Mouse (Mus musculus): ENCODE measurements around the gene Ppp4r3a. TPM values are rescaled to one million over a fixed set of nuclear protein-coding genes. Genes with fewer than 3 reads are reported as not detected.

Gene Ppp4r3a
- total and polyA plus RNA-seq, 3 experiments = 66.6 to 278 (median 171) TPM

GRCm38 (mm10) chr12:101083839-101084195 lies 315 bp upstream of the Ppp4r3a start:
- TF ChIP-seq TAL1 (conservative IDR thresholded peaks at IDR 0.05; ENCODE audit: low read depth, low read length) = no peak
- TF ChIP-seq GATA1 (IDR thresholded peaks at IDR 0.05; ENCODE audit: borderline replicate concordance, low read length) = no peak
- TF ChIP-seq POLR2AphosphoS5 (IDR thresholded peaks at IDR 0.05; ENCODE audit: insufficient replicate concordance, low read depth, low read length) = no peak
- TF ChIP-seq GATA2 (IDR thresholded peaks at IDR 0.05; ENCODE audit: borderline replicate concordance, low read depth, low read length) = no peak
- no peak for TF ChIP-seq CTCF (IDR thresholded peaks at IDR 0.05; ENCODE audit: low read depth, low read length)
- Histone ChIP-seq H3K4me3 (ENCODE audit: low read depth, low read length) (peak overlapping the region; percentile 96), H3K9me3 (replicated peaks) (no peaks in the 10 kb centered on the region), H3K4me1 (ENCODE audit: insufficient read depth, low read depth, low read length) (peaks cover 27% of the 10 kb centered on the region), H3K36me3 (replicated peaks) (peaks cover 28% of the 10 kb centered on the region), H3K27me3 (ENCODE audit: insufficient read depth, low read length) (no peaks in the 10 kb centered on the region)
- no peak for DNase-seq (ENCODE audit: low spot score)
- ATAC-seq (ENCODE audit: extremely low read depth, insufficient number of reproducible peaks, low FRiP score, poor library complexity, severe bottlenecking) = peak; percentile 43

GRCm38 (mm10) chr12:101082296-101083075 lies 1.0 kb downstream of the Ppp4r3a start:
- DNase-seq (ENCODE audit: low spot score) (peak; percentile 57), ATAC-seq (ENCODE audit: extremely low read depth, insufficient number of reproducible peaks, low FRiP score, poor library complexity, severe bottlenecking) (no peak)
- Histone ChIP-seq H3K9me3 (replicated peaks) (no peaks in the 10 kb centered on the region), H3K4me3 (ENCODE audit: low read depth, low read length) (peak overlapping the region; percentile 96), H3K27me3 (ENCODE audit: insufficient read depth, low read length) (no peaks in the 10 kb centered on the region), H3K36me3 (replicated peaks) (peaks cover 39% of the 10 kb centered on the region), H3K4me1 (ENCODE audit: insufficient read depth, low read depth, low read length) (peaks cover 39% of the 10 kb centered on the region)
- no peak for TF ChIP-seq CTCF (IDR thresholded peaks at IDR 0.05; ENCODE audit: low read depth, low read length)
- no peak for TF ChIP-seq GATA1 (IDR thresholded peaks at IDR 0.05; ENCODE audit: borderline replicate concordance, low read length)
- TF ChIP-seq POLR2AphosphoS5 (IDR thresholded peaks at IDR 0.05; ENCODE audit: insufficient replicate concordance, low read depth, low read length) = no peak
- TF ChIP-seq TAL1 (conservative IDR thresholded peaks at IDR 0.05; ENCODE audit: low read depth, low read length) = no peak
- no peak for TF ChIP-seq GATA2 (IDR thresholded peaks at IDR 0.05; ENCODE audit: borderline replicate concordance, low read depth, low read length)

GRCm38 (mm10) chr12:101077955-101078354 lies 5.5 kb downstream of the Ppp4r3a start:
- H3K4me3 ChIP-seq (ENCODE audit: low read depth, low read length) = no peak overlapping the region; the same call in 1 of the 2 replicates
- no peak for ATAC-seq (ENCODE audit: extremely low read depth, insufficient number of reproducible peaks, low FRiP score, poor library complexity, severe bottlenecking)
- TF ChIP-seq TAL1 (conservative IDR thresholded peaks at IDR 0.05; ENCODE audit: low read depth, low read length) (no peak), GATA1 (IDR thresholded peaks at IDR 0.05; ENCODE audit: borderline replicate concordance, low read length) (no peak), POLR2AphosphoS5 (IDR thresholded peaks at IDR 0.05; ENCODE audit: insufficient replicate concordance, low read depth, low read length) (no peak), CTCF (IDR thresholded peaks at IDR 0.05; ENCODE audit: low read depth, low read length) (no peak), GATA2 (IDR thresholded peaks at IDR 0.05; ENCODE audit: borderline replicate concordance, low read depth, low read length) (no peak)
- peaks cover 57% of the 10 kb centered on the region for H3K4me1 ChIP-seq (ENCODE audit: insufficient read depth, low read depth, low read length)
- no peaks in the 10 kb centered on the region for H3K27me3 ChIP-seq (ENCODE audit: insufficient read depth, low read length)
- peaks cover 70% of the 10 kb centered on the region for H3K36me3 ChIP-seq (replicated peaks)
- no peaks in the 10 kb centered on the region for H3K9me3 ChIP-seq (replicated peaks)
- DNase-seq (ENCODE audit: low spot score) = no peak

- no peaks in the 10 kb centered on the region for H3K27me3 ChIP-seq (ENCODE audit: insufficient read depth, low read length)
- DNase-seq (ENCODE audit: low spot score) (no peak), ATAC-seq (ENCODE audit: extremely low read depth, insufficient number of reproducible peaks, low FRiP score, poor library complexity, severe bottlenecking) (no peak)
- TF ChIP-seq TAL1 (conservative IDR thresholded peaks at IDR 0.05; ENCODE audit: low read depth, low read length) (no peak), GATA2 (IDR thresholded peaks at IDR 0.05; ENCODE audit: borderline replicate concordance, low read depth, low read length) (no peak), CTCF (IDR thresholded peaks at IDR 0.05; ENCODE audit: low read depth, low read length) (no peak), GATA1 (IDR thresholded peaks at IDR 0.05; ENCODE audit: borderline replicate concordance, low read length) (no peak), POLR2AphosphoS5 (IDR thresholded peaks at IDR 0.05; ENCODE audit: insufficient replicate concordance, low read depth, low read length) (no peak)
- H3K9me3 ChIP-seq (replicated peaks) = no peaks in the 10 kb centered on the region
- H3K36me3 ChIP-seq (replicated peaks) = peaks cover 76% of the 10 kb centered on the region
- peaks cover 66% of the 10 kb centered on the region for H3K4me1 ChIP-seq (ENCODE audit: insufficient read depth, low read depth, low read length)
- H3K4me3 ChIP-seq (ENCODE audit: low read depth, low read length) = no peak overlapping the region
These were observed 8.1 kb downstream of the Ppp4r3a start for GRCm38 (mm10) chr12:101075433-101075832.

GRCm38 (mm10) chr12:101074821-101075429 lies 8.6 kb downstream of the Ppp4r3a start:
- no peaks in the 10 kb centered on the region for H3K9me3 ChIP-seq (replicated peaks)
- TF ChIP-seq GATA2 (IDR thresholded peaks at IDR 0.05; ENCODE audit: borderline replicate concordance, low read depth, low read length) (no peak), TAL1 (conservative IDR thresholded peaks at IDR 0.05; ENCODE audit: low read depth, low read length) (no peak), GATA1 (IDR thresholded peaks at IDR 0.05; ENCODE audit: borderline replicate concordance, low read length) (no peak), CTCF (IDR thresholded peaks at IDR 0.05; ENCODE audit: low read depth, low read length) (no peak), POLR2AphosphoS5 (IDR thresholded peaks at IDR 0.05; ENCODE audit: insufficient replicate concordance, low read depth, low read length) (no peak)
- no peak for DNase-seq (ENCODE audit: low spot score)
- H3K36me3 ChIP-seq (replicated peaks) = peaks cover 77% of the 10 kb centered on the region
- no peaks in the 10 kb centered on the region for H3K27me3 ChIP-seq (ENCODE audit: insufficient read depth, low read length)
- no peak overlapping the region for H3K4me3 ChIP-seq (ENCODE audit: low read depth, low read length)
- no peak for ATAC-seq (ENCODE audit: extremely low read depth, insufficient number of reproducible peaks, low FRiP score, poor library complexity, severe bottlenecking)
- peaks cover 65% of the 10 kb centered on the region for H3K4me1 ChIP-seq (ENCODE audit: insufficient read depth, low read depth, low read length)

- no peaks in the 10 kb centered on the region for H3K27me3 ChIP-seq (ENCODE audit: insufficient read depth, low read length)
- no peak for ATAC-seq (ENCODE audit: extremely low read depth, insufficient number of reproducible peaks, low FRiP score, poor library complexity, severe bottlenecking)
- no peaks in the 10 kb centered on the region for H3K9me3 ChIP-seq (replicated peaks)
- H3K4me3 ChIP-seq (ENCODE audit: low read depth, low read length) = no peak overlapping the region
- TF ChIP-seq GATA2 (IDR thresholded peaks at IDR 0.05; ENCODE audit: borderline replicate concordance, low read depth, low read length) (no peak), GATA1 (IDR thresholded peaks at IDR 0.05; ENCODE audit: borderline replicate concordance, low read length) (no peak), POLR2AphosphoS5 (IDR thresholded peaks at IDR 0.05; ENCODE audit: insufficient replicate concordance, low read depth, low read length) (no peak), CTCF (IDR thresholded peaks at IDR 0.05; ENCODE audit: low read depth, low read length) (no peak)
- DNase-seq (ENCODE audit: low spot score) = no peak
- H3K36me3 ChIP-seq (replicated peaks) = peaks cover 76% of the 10 kb centered on the region
- peaks cover 31% of the 10 kb centered on the region for H3K4me1 ChIP-seq (ENCODE audit: insufficient read depth, low read depth, low read length)
These were observed 13.7 kb downstream of the Ppp4r3a start for GRCm38 (mm10) chr12:101069813-101070212.
